Mouse (Mus musculus): ENCODE measurements at regions not wholly inside any gene's neighbourhood (a gene's known extent, or its start where the extent isn't known, plus 50 kb on each side); places are given as distances from the start of the nearest gene placed in this dataset.

DNA sequence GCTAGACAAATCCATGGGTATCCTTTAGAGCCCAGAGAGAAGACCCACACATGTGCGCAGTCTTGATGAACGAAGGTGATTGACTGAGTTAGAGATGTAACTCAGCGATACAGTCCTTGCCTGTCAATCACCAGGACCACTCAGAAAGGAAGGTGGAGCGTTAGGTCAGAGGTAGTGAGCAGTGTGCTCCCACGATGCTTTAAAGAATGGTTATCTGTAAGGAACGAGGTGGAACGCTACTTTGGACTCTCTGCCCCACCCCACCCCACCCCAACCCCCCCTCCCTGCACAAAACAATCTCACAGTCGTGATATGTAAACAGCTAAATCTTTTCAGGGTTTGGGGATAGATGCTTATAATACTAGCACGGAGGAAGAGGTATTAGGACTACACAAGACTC is 144.0 kb upstream of the Jmjd1c start:
- no peak for TF ChIP-seq CTCF (conservative IDR thresholded peaks at IDR 0.05; ENCODE audit: low read length)
- TF ChIP-seq POU5F1 (IDR thresholded peaks at IDR 0.05; ENCODE audit: borderline replicate concordance, low read length), result no peak
- no peak for TF ChIP-seq NANOG (IDR thresholded peaks at IDR 0.05; ENCODE audit: borderline replicate concordance, low read length)
